11 mouse cellular contexts compared by ENCODE assay signal in genomic region chr3:108367173-108367572, GRCm38 (mm10). TPM values are rescaled to one million over a fixed set of nuclear protein-coding genes. Genes with fewer than 3 reads are reported as not detected.
DNase-seq lines count a peak whose midpoint lies in the region; ATAC-seq lines count a peak whose summit lies in the region.
"Had no signal": no experiment of that assay in that cellular context is flagged by ENCODE, and none has a peak within 500 bp of the region (broad histone marks: within the 10 kb centered on the region; RNA-seq: fewer than 3 reads in every experiment).

No protein-coding gene starts in this region.

- H3K36me3 ChIP-seq in heart, embryonic 10.5 days: no peaks in the 10 kb centered on the region
- no peaks in the 10 kb centered on the region for H3K36me3 ChIP-seq in neural tube, embryonic 11.5 days (ENCODE audit: control insufficient read depth, insufficient read depth, low read length)
- no peaks in the 10 kb centered on the region for H3K36me3 ChIP-seq in hindbrain, embryonic 12.5 days
- no peaks in the 10 kb centered on the region for H3K36me3 ChIP-seq in neural tube, embryonic 13.5 days
- H3K36me3 ChIP-seq in intestine, embryonic 16.5 days (ENCODE audit: control insufficient read depth, insufficient read depth, low read length): no peaks in the 10 kb centered on the region
- H3K36me3 ChIP-seq: lung, embryonic 15.5 days had no signal

- peak overlapping the region; percentile 22; the same call in 1 of the 2 replicates for H3K4me3 ChIP-seq in heart, embryonic 10.5 days
- H3K4me3 ChIP-seq in neural tube, embryonic 11.5 days (ENCODE audit: low read depth, low read length): no peak overlapping the region
- H3K4me3 ChIP-seq in hindbrain, embryonic 12.5 days: no peak overlapping the region
- H3K4me3 ChIP-seq in neural tube, embryonic 13.5 days: peak overlapping the region; percentile 13
- no peak overlapping the region for H3K4me3 ChIP-seq in intestine, embryonic 16.5 days (ENCODE audit: low read length)
- H3K4me3 ChIP-seq: lung, embryonic 15.5 days had no signal

- H3K9me3 ChIP-seq in heart, embryonic 10.5 days: no peaks in the 10 kb centered on the region
- H3K9me3 ChIP-seq in neural tube, embryonic 11.5 days (ENCODE audit: control insufficient read depth, low read length): no peaks in the 10 kb centered on the region
- H3K9me3 ChIP-seq in hindbrain, embryonic 12.5 days (replicated peaks): no peaks in the 10 kb centered on the region
- no peaks in the 10 kb centered on the region for H3K9me3 ChIP-seq in neural tube, embryonic 13.5 days
- no peaks in the 10 kb centered on the region for H3K9me3 ChIP-seq in intestine, embryonic 16.5 days (ENCODE audit: control insufficient read depth, low read length)
- H3K9me3 ChIP-seq: lung, embryonic 15.5 days had no signal

- ATAC-seq in neural tube, embryonic 11.5 days (ENCODE audit: insufficient read depth, low FRiP score, low TSS enrichment): peak; percentile 57; the same call in 1 of the 2 replicates
- peak; percentile 60 for ATAC-seq in hindbrain, embryonic 12.5 days (ENCODE audit: low FRiP score)
- peak; percentile 69; the same call in 1 of the 2 replicates for ATAC-seq in neural tube, embryonic 13.5 days (ENCODE audit: low read depth)
- no peak for ATAC-seq in intestine, embryonic 16.5 days
- ATAC-seq: inflammation-experienced regulatory T-cells, adult 6 months had no signal

- peak overlapping the region; percentile 1; the same call in 1 of the 2 replicates for H3K4me2 ChIP-seq in neural tube, embryonic 11.5 days (ENCODE audit: low read depth)
- 0 out of 2 replicates have a peak overlapping the region, but pooled peaks have one; percentile 3 for H3K4me2 ChIP-seq in hindbrain, embryonic 12.5 days (replicated peaks)
- H3K4me2 ChIP-seq in neural tube, embryonic 13.5 days: peak overlapping the region; percentile 33
- no peak overlapping the region for H3K4me2 ChIP-seq in intestine, embryonic 16.5 days (ENCODE audit: low read depth, low read length)
- H3K4me2 ChIP-seq: lung, embryonic 15.5 days had no signal

- DNase-seq in heart, embryonic 10.5 days (ENCODE audit: low spot score): no peak
- DNase-seq in heart, adult 9 months (ENCODE audit: low spot score in 2 of 2): no peak
- DNase-seq in neural tube, embryonic 11.5 days (ENCODE audit: low spot score): peak; percentile 43
- no peak for DNase-seq in neural tube, embryonic 10.5 days (ENCODE audit: extremely low spot score, low spot score)
- DNase-seq in adrenal gland, postnatal 25 days: no peak
- DNase-seq: B cell, adult 2 months had no signal

- peaks cover 86% of the 10 kb centered on the region for H3K4me1 ChIP-seq in heart, embryonic 10.5 days
- H3K4me1 ChIP-seq in neural tube, embryonic 11.5 days (ENCODE audit: control insufficient read depth, insufficient read depth, low read length): no peaks in the 10 kb centered on the region
- H3K4me1 ChIP-seq in hindbrain, embryonic 12.5 days: peaks cover 12% of the 10 kb centered on the region
- H3K4me1 ChIP-seq in neural tube, embryonic 13.5 days (replicated peaks): peaks cover 14% of the 10 kb centered on the region; the same call in 1 of the 2 replicates
- peaks cover 10% of the 10 kb centered on the region; the same call in 1 of the 2 replicates for H3K4me1 ChIP-seq in intestine, embryonic 16.5 days (ENCODE audit: control insufficient read depth, insufficient read depth, low read length)

- H3K27ac ChIP-seq in heart, embryonic 10.5 days: peak overlapping the region; percentile 47; the same call in 1 of the 2 replicates
- no peak overlapping the region for H3K27ac ChIP-seq in neural tube, embryonic 11.5 days (ENCODE audit: low read depth, low read length)
- no peak overlapping the region for H3K27ac ChIP-seq in hindbrain, embryonic 12.5 days
- no peak overlapping the region for H3K27ac ChIP-seq in neural tube, embryonic 13.5 days (replicated peaks)
- H3K27ac ChIP-seq in intestine, embryonic 16.5 days (ENCODE audit: low read length): no peak overlapping the region
- H3K27ac ChIP-seq: lung, embryonic 15.5 days had no signal

- H3K27me3 ChIP-seq in heart, embryonic 10.5 days (ENCODE audit: insufficient read depth, poor library complexity, severe bottlenecking): no peaks in the 10 kb centered on the region
- H3K27me3 ChIP-seq in neural tube, embryonic 11.5 days (ENCODE audit: control insufficient read depth, insufficient read depth, low read length): no peaks in the 10 kb centered on the region
- H3K27me3 ChIP-seq in hindbrain, embryonic 12.5 days: no peaks in the 10 kb centered on the region
- H3K27me3 ChIP-seq in neural tube, embryonic 13.5 days: no peaks in the 10 kb centered on the region
- no peaks in the 10 kb centered on the region for H3K27me3 ChIP-seq in intestine, embryonic 16.5 days (replicated peaks; ENCODE audit: control insufficient read depth, insufficient read depth, low read length)
- H3K27me3 ChIP-seq: lung, embryonic 15.5 days had no signal

- 51% methylated on average over 9 of the region's 9 CpGs for WGBS in heart, embryonic 10.5 days
- 57% methylated on average over 9 of the region's 9 CpGs for WGBS in neural tube, embryonic 11.5 days
- 57% methylated on average over 9 of the region's 9 CpGs for WGBS in hindbrain, embryonic 12.5 days
- 54% methylated on average over 9 of the region's 9 CpGs for WGBS in neural tube, embryonic 13.5 days
- WGBS in intestine, embryonic 16.5 days: 57% methylated on average over 9 of the region's 9 CpGs

- H3K9ac ChIP-seq in neural tube, embryonic 11.5 days (ENCODE audit: low read length): no peak overlapping the region
- no peak overlapping the region for H3K9ac ChIP-seq in hindbrain, embryonic 12.5 days
- H3K9ac ChIP-seq in neural tube, embryonic 13.5 days: no peak overlapping the region
- no peak overlapping the region for H3K9ac ChIP-seq in intestine, embryonic 16.5 days (ENCODE audit: low read depth, low read length)
- H3K9ac ChIP-seq: lung, embryonic 15.5 days had no signal

RNA-seq across cellular contexts. Expression of gene Mybphl, which starts 2.5 kb away (rescaled TPM):
- polyA plus RNA-seq in heart, embryonic 10.5 days (2016; fragmentation: Nextera tagmentation; extraction: Ambion mirVana): 60.0 and 65.8 TPM in 2 replicates
- polyA plus RNA-seq in neural tube, embryonic 11.5 days (2014; fragmentation: Nextera tagmentation; extraction: Ambion mirVana): 0.19 and 0.31 TPM in 2 replicates
- not detected in 2 replicates for polyA plus RNA-seq in hindbrain, embryonic 12.5 days (2016; fragmentation: Nextera tagmentation; extraction: Ambion mirVana)
- polyA plus RNA-seq in neural tube, embryonic 13.5 days (2015; fragmentation: Nextera tagmentation; extraction: Ambion mirVana): not detected in 2 replicates
- not detected in 2 replicates for total RNA-seq in adrenal gland, postnatal 25 days (2021)
- polyA plus RNA-seq in intestine, embryonic 16.5 days (2015; fragmentation: Nextera tagmentation; extraction: Ambion mirVana): not detected in 2 replicates
- polyA plus RNA-seq: inflammation-experienced regulatory T-cells, adult 6 months had no signal

RNA-seq across cellular contexts. Expression of gene Psrc1, which starts 16.5 kb away (rescaled TPM):
- 44.0 and 57.6 TPM in 2 replicates for polyA plus RNA-seq in heart, embryonic 10.5 days (2016; fragmentation: Nextera tagmentation; extraction: Ambion mirVana)
- 52.0 and 54.0 TPM in 2 replicates for polyA plus RNA-seq in neural tube, embryonic 11.5 days (2014; fragmentation: Nextera tagmentation; extraction: Ambion mirVana)
- polyA plus RNA-seq in hindbrain, embryonic 12.5 days (2016; fragmentation: Nextera tagmentation; extraction: Ambion mirVana): 39.4 and 41.0 TPM in 2 replicates
- polyA plus RNA-seq in neural tube, embryonic 13.5 days (2015; fragmentation: Nextera tagmentation; extraction: Ambion mirVana): 10.9 and 11.9 TPM in 2 replicates
- total RNA-seq in adrenal gland, postnatal 25 days (2021): 2.5 and 3.7 TPM in 2 replicates
- 22.1 and 26.1 TPM in 2 replicates for polyA plus RNA-seq in intestine, embryonic 16.5 days (2015; fragmentation: Nextera tagmentation; extraction: Ambion mirVana)

RNA-seq across cellular contexts. Expression of gene Celsr2, which starts 48.2 kb away (rescaled TPM):
- polyA plus RNA-seq in heart, embryonic 10.5 days (2016; fragmentation: Nextera tagmentation; extraction: Ambion mirVana): 2.7 and 2.8 TPM in 2 replicates
- 65.2 and 65.5 TPM in 2 replicates for polyA plus RNA-seq in neural tube, embryonic 11.5 days (2014; fragmentation: Nextera tagmentation; extraction: Ambion mirVana)
- polyA plus RNA-seq in hindbrain, embryonic 12.5 days (2016; fragmentation: Nextera tagmentation; extraction: Ambion mirVana): 63.3 and 75.2 TPM in 2 replicates
- polyA plus RNA-seq in neural tube, embryonic 13.5 days (2015; fragmentation: Nextera tagmentation; extraction: Ambion mirVana): 37.6 and 44.1 TPM in 2 replicates
- total RNA-seq in adrenal gland, postnatal 25 days (2021): 6.4 and 7.5 TPM in 2 replicates
- 2.6 and 3.0 TPM in 2 replicates for polyA plus RNA-seq in intestine, embryonic 16.5 days (2015; fragmentation: Nextera tagmentation; extraction: Ambion mirVana)

Comparison
In these comparisons a context has a peak if more than half of its experiments do, and no peak if none do; other contexts are left out.
1. H3K4me3 ChIP-seq: peak in heart, embryonic 10.5 days (single experiment) and neural tube, embryonic 13.5 days (single experiment); none in neural tube, embryonic 11.5 days (single experiment), hindbrain, embryonic 12.5 days (single experiment) and intestine, embryonic 16.5 days (single experiment).
2. RNA of gene Mybphl, which starts 2.5 kb away (polyA plus RNA-seq): 60.0 to 65.8 TPM in heart, embryonic 10.5 days; 0.19 to 0.31 TPM in neural tube, embryonic 11.5 days, not detected in neural tube, embryonic 13.5 days, not detected in hindbrain, embryonic 12.5 days and not detected in intestine, embryonic 16.5 days; every median in the first group is over 10 times any median in the second.